Mouse (Mus musculus) E14TG2a.4 (cell line): ENCODE results near the gene Aar2.

Experiments
- CTCF ChIP-seq: conservative IDR thresholded peaks from 2 replicates; pipeline ENCODE4 v1.5.1; 2014; ENCODE audit warnings: low read length
- NANOG ChIP-seq: IDR thresholded peaks from 2 replicates; pipeline ENCODE4 v1.6.1; 2014; ENCODE audit warnings: borderline replicate concordance, low read length, mixed read lengths
- POU5F1 ChIP-seq: IDR thresholded peaks from 2 replicates; pipeline ENCODE4 v1.6.1; 2014; ENCODE audit warnings: low read length, borderline replicate concordance

GRCm38 (mm10) chr2:156540991-156541390 is 6.4 kb upstream of the Aar2 start:
- peak; percentile 6; the same call in 1 of the 2 replicates for TF ChIP-seq CTCF
- TF ChIP-seq POU5F1: no peak
- TF ChIP-seq NANOG: no peak
